Mouse (Mus musculus) liver, adult 2 months (tissue): Measurements from ENCODE around the gene Faf1.

ENCODE experiments used
- CTCF ChIP-seq: fragments of 200-500 bp; IDR thresholded peaks from 2 replicates; pipeline ENCODE4 v1.5.1; 2011; ENCODE audit warnings: low read depth, low read length, control low read depth
- POLR2A ChIP-seq: fragments of 200-500 bp; IDR thresholded peaks from 2 replicates; pipeline ENCODE4 v1.6.1; 2011; ENCODE audit warnings: low read length, control low read depth; ENCODE audit not compliant: insufficient read depth; ENCODE audit errors: extremely low read depth

- TF ChIP-seq CTCF (no peak), POLR2A (no peak)
Observed at GRCm38 (mm10) chr4:109887856-109888357, 211.5 kb downstream of the Faf1 start.
